Mouse (Mus musculus) liver, embryonic 16.5 days (tissue): Measurements from ENCODE around the gene H3f3b. TPM values are rescaled to one million over a fixed set of nuclear protein-coding genes. Genes with fewer than 3 reads are reported as not detected.

ENCODE experiments used
- ATAC-seq: fragments of 200-750 bp; cut with Nextera tagmentation; 2 replicates; pipeline ENCODE4 v1.8.0; 2017; ENCODE audit warnings: low read depth, mild to moderate bottlenecking, moderate number of reproducible peaks, moderate library complexity
- H3K27ac ChIP-seq: fragments of 300-500 bp; sonication (generic); 2 replicates; pipeline ENCODE4 v1.5.1; 2014; ENCODE audit warnings: mild to moderate bottlenecking, low read length
- H3K27me3 ChIP-seq: fragments of 300-500 bp; sonication (generic); 2 replicates; pipeline ENCODE4 v1.6.1; 2014; ENCODE audit warnings: low read depth, low read length, mixed read lengths; ENCODE audit not compliant: control insufficient read depth, insufficient read depth
- H3K36me3 ChIP-seq: fragments of 300-500 bp; sonication (generic); 2 replicates; pipeline ENCODE4 v1.6.1; 2014; ENCODE audit warnings: mild to moderate bottlenecking; ENCODE audit not compliant: control insufficient read depth, insufficient read depth
- H3K4me1 ChIP-seq: fragments of 300-500 bp; sonication (generic); 2 replicates; pipeline ENCODE4 v1.6.1; 2014; ENCODE audit warnings: low read depth, low read length, mixed read lengths; ENCODE audit not compliant: control insufficient read depth
- H3K4me2 ChIP-seq: fragments of 300-500 bp; sonication (generic); 2 replicates; pipeline ENCODE4 v1.6.1; 2014; ENCODE audit warnings: low read depth, low read length, mixed read lengths
- H3K4me3 ChIP-seq: fragments of 300-500 bp; sonication (generic); 2 replicates; pipeline ENCODE4 v1.5.1; 2014; ENCODE audit warnings: low read depth, mild to moderate bottlenecking, low read length
- H3K9ac ChIP-seq: fragments of 300-500 bp; sonication (generic); 2 replicates; pipeline ENCODE4 v1.6.1; 2014; ENCODE audit warnings: low read depth, low read length
- H3K9me3 ChIP-seq: fragments of 300-500 bp; sonication (generic); replicated peaks from 2 replicates; pipeline ENCODE4 v1.6.1; 2016; ENCODE audit warnings: low read length; ENCODE audit not compliant: control insufficient read depth
- WGBS: fragments of 180-500 bp; shearing (Covaris S2); extraction: QIAGEN DNeasy Blood & Tissue Kit; methylation state at CpG from one replicate; pipeline ENCODE4 v1.1.7; 2014; ENCODE audit not compliant: insufficient replicate concordance; 5-methylcytosine and 5-hydroxymethylcytosine counted together
- polyA plus RNA-seq: library from polyadenylated mRNA; unstranded; fragments of >200 nt; fragmentation: Nextera tagmentation; extraction: Ambion mirVana; gene quantifications from 2 replicates; pipeline ENCODE4 v1.2.1, GENCODE M21; 2015

The H3f3b gene
- polyA plus RNA-seq, 1 experiment from 2014 or later, result 527 TPM

DNA sequence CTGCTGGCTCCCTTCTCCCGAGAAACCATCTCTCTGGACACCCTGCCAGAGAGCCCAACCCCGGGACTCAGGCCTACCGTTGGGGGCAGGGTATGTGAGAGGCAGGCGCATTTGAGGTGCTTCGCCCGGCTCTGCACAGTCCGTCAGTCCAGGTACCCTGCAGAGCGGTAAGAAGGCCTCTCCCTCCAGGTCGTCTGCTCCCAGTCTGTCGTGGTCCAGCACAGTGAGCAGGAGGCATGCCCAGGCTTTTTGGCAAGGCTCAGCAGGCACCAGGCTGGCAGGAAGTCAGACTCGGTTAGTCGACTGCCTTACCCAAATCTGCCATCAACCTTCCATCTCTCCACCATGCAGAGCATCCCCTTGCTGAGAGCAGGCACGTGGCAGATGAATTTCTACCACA is 35.8 kb upstream of the H3f3b start:
- Histone ChIP-seq H3K9me3 (no peaks in the 10 kb centered on the region), H3K27me3 (no peaks in the 10 kb centered on the region), H3K4me3 (no peak overlapping the region), H3K27ac (no peak overlapping the region), H3K36me3 (peaks cover 9% of the 10 kb centered on the region), H3K4me2 (no peak overlapping the region), H3K9ac (no peak overlapping the region), H3K4me1 (no peaks in the 10 kb centered on the region)
- ATAC-seq, result no peak
- 71% methylated on average over 13 of the region's 13 CpGs for WGBS

DNA sequence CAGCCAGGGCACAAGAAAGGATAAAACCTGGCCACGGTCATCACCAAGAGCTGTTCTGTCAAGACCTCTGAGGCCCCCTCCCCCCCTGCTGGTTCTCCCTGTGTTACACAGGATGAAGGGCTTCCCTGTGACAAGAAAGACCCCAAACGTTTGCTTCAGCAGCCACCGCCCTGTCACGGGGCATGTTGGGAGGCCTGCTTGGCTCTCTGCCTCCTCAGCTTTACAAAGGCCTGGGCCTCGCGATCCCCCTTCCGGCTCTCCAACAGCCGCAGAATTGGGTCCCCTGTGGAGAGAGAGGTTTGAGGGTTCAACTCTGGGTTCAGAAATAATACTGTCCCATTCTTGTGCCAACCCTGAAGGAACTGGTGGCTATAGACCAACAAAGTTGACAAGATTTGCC is 34.8 kb upstream of the H3f3b start:
- Histone ChIP-seq H3K9me3 (no peaks in the 10 kb centered on the region), H3K4me3 (no peak overlapping the region), H3K27me3 (no peaks in the 10 kb centered on the region), H3K4me1 (peaks cover 8% of the 10 kb centered on the region), H3K4me2 (no peak overlapping the region), H3K9ac (no peak overlapping the region), H3K27ac (no peak overlapping the region), H3K36me3 (peaks cover 13% of the 10 kb centered on the region)
- 79% methylated on average over 8 of the region's 8 CpGs for WGBS
- ATAC-seq, result no peak

DNA sequence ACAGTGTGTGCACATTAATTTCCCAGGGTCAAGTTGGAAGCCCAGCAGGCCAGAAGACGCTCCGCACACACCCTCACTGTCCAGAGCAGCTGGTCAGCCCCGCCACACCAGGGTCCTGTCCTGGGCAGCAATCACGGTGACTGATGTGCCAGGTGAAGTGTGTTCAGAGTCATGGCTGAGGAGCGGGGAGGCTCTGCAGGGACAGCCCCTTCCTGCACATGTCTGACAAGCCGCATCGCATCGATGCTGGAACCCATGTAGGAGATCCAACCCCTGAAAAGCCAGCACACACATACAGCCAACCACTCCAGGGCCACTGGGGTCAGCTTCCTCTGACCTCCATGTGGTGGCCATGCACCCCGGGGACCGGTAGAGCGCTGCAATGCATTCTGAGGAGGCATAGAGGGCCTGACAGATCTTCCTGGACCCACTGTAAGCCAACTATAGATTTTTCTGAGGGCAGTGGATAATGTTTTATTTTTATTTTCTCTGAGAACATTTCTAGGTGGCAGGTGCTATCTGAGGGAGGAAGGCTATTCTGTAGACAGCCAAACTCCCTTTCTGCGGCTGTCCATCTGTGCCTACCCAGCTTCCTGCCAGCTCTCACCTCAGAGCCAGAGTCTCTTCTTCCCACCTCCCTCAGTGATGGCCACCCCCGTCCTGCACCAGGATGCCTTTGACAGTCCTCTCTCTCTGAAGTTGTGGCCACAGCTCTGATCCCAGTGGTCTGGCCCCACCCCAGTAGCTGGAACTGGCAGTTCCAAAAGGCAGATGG is 34.1 kb upstream of the H3f3b start:
- Histone ChIP-seq H3K4me3 (no peak overlapping the region), H3K4me1 (peaks cover 15% of the 10 kb centered on the region), H3K27ac (no peak overlapping the region), H3K36me3 (peaks cover 13% of the 10 kb centered on the region), H3K9ac (no peak overlapping the region), H3K4me2 (no peak overlapping the region), H3K9me3 (no peaks in the 10 kb centered on the region), H3K27me3 (no peaks in the 10 kb centered on the region)
- WGBS, result 83% methylated on average over 13 of the region's 13 CpGs
- ATAC-seq, result no peak

DNA sequence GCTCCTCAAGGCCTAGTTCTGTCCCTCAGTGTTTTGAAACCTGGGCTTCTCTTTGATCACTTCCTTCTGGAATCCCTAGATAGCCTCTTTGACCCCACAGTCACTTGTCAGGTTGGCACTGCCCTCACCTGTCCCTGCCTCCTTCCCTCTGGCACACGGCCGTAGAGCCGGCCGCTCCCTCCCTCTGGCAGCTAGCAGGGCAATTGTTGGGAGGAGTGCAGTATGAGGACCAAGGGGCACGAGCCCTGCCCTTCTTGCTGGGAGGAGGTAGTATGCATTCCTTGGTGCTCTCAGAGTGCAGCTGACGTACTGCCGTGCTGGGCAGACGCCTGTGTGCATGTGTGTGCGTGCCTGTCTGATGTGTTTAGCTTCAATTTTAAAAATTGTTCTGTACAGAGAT is 32.8 kb upstream of the H3f3b start:
- ATAC-seq, result no peak
- Histone ChIP-seq H3K36me3 (peaks cover 22% of the 10 kb centered on the region), H3K27me3 (no peaks in the 10 kb centered on the region), H3K4me1 (peaks cover 27% of the 10 kb centered on the region), H3K4me2 (no peak overlapping the region), H3K4me3 (no peak overlapping the region), H3K27ac (no peak overlapping the region), H3K9me3 (no peaks in the 10 kb centered on the region), H3K9ac (no peak overlapping the region)
- WGBS, result 82% methylated on average over 9 of the region's 9 CpGs

DNA sequence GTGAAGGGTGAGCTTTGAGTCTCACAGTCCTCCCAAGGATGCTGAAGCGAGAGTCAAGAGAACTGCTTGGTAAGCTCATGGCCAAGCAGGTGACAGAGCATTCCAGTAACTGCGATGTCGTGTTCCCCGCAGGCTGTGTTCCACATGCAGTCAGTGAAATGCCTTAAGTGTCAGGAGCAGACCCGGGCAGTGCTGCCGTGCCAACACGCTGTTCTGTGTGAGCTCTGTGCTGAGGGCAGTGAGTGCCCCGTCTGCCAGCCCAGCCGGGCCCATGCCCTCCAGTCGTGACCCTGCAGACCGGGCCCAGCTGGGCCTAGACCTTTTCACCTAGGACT is 31.9 kb upstream of the H3f3b start:
- no peaks in the 10 kb centered on the region for H3K27me3 ChIP-seq
- no peak overlapping the region for H3K4me3 ChIP-seq
- H3K27ac ChIP-seq, result no peak overlapping the region
- H3K36me3 ChIP-seq, result peaks cover 24% of the 10 kb centered on the region
- WGBS, result 90% methylated on average over 11 of the region's 11 CpGs
- no peak overlapping the region for H3K4me2 ChIP-seq
- no peak overlapping the region for H3K9ac ChIP-seq
- no peaks in the 10 kb centered on the region for H3K9me3 ChIP-seq
- no peak for ATAC-seq
- peaks cover 29% of the 10 kb centered on the region for H3K4me1 ChIP-seq

DNA sequence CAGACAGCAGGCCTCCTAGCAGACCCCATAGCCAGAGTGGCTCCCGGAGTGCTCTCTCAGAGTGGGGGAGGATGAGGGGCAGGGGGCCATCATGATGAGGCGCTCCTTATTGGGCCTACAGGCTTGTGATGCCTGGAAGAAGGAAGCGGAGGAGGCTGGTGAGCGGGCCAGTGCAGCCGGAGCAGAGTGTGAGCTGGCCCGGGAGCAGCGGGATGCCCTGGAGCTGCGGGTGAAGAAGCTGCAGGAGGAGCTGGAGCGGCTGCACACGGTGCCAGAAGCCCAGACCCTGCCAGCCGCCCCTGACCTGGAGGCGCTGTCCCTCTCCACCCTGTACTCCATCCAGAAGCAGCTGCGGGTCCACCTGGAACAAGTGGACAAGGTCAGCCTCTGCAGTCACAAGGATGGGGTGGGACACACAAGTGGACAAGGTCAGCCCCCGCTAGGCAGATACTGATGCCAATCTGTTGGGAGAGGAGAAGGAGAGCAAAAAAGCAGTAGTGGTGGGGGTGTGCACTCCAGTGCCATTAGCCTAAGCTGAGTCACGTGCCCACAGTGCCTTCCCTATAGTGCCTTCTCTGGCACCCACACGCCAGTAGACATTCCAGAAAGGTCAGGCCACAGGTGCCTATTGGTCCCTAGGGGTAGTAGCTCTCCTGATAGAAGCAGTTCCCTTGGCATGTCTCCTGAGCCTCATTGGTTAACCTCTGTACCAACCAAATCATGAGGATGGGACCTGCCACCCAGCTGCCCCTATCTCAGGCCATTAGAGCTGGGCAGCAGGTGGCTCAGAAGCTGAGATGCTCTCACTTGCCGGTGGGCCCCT is 31.3 kb upstream of the H3f3b start:
- Histone ChIP-seq H3K27ac (no peak overlapping the region), H3K4me1 (peaks cover 30% of the 10 kb centered on the region), H3K36me3 (peaks cover 29% of the 10 kb centered on the region), H3K9ac (no peak overlapping the region), H3K4me2 (no peak overlapping the region), H3K4me3 (no peak overlapping the region), H3K9me3 (no peaks in the 10 kb centered on the region), H3K27me3 (no peaks in the 10 kb centered on the region)
- no peak for ATAC-seq
- WGBS, result 94% methylated on average over 17 of the region's 17 CpGs

DNA sequence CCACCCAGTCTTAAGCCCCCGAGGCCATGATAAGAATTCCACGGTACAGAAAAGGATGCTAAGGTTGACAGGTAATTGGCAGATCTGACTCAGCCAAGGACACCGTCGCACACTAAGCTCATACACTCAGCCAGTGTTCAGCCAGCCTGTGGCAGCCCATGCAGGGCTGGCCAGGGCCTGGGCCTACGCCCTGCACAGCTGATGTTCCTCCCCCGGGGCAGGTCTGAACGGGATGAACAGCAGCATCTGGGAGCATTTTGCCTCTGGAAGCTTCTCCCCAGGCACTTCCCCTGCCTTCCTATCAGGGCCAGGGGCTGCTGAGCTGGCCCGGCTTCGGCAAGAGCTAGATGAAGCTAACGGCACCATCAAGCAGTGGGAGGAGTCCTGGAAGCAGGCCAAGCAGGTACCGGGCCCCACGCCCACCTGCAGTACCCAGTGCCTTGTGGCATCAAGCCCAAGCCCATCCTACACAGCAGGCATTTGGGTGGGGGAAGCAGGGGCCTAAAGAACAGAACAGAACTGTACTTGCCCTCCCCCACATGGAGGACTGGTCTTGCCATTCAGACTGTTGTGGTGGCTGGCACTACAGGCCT is 30.4 kb upstream of the H3f3b start:
- no peak overlapping the region for H3K4me3 ChIP-seq
- peak overlapping the region; percentile 43; the same call in 1 of the 2 replicates for H3K27ac ChIP-seq
- peaks cover 30% of the 10 kb centered on the region for H3K36me3 ChIP-seq
- no peak for ATAC-seq
- no peak overlapping the region for H3K9ac ChIP-seq
- 0 out of 2 replicates have a peak overlapping the region, but pooled peaks have one; percentile 15 for H3K4me2 ChIP-seq
- peaks cover 39% of the 10 kb centered on the region for H3K4me1 ChIP-seq
- WGBS, result 65% methylated on average over 12 of the region's 12 CpGs
- H3K27me3 ChIP-seq, result no peaks in the 10 kb centered on the region
- H3K9me3 ChIP-seq, result no peaks in the 10 kb centered on the region

DNA sequence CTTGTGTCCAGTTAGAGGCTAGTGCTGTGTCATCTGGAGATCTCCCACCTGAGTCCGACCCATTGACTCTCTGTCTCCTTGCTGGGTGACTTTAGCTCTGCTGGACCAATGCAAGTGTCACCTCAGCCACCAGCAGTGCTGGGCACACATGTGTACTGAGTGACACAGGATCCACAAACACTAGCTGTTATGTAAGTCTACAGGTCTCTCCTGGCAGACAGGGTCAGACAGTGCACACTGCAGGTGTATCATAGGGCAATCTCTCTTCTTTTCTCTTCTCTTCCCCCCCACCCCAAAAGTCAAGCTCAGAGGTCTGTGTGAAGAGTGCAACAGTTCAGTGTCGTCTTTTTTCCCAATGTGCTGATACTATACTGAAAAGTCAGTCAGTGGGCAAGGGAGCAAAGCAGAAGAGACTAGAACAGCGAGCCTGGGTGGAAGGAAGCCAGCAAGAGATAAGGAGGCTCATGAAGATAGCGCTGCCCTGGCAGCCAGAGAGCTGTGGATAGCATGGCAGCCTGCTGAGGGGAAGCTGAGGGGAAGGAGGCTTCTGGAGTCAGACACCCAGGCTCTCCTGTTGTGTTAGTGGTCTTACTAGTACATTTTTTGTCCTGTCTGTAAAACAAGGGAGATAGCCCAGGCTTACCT is 29.6 kb upstream of the H3f3b start:
- Histone ChIP-seq H3K36me3 (peaks cover 35% of the 10 kb centered on the region), H3K4me1 (peaks cover 41% of the 10 kb centered on the region), H3K9ac (no peak overlapping the region), H3K9me3 (no peaks in the 10 kb centered on the region), H3K4me3 (no peak overlapping the region), H3K4me2 (peak overlapping the region; percentile 15; the same call in 1 of the 2 replicates), H3K27ac (peak overlapping the region; percentile 43; the same call in 1 of the 2 replicates), H3K27me3 (no peaks in the 10 kb centered on the region)
- ATAC-seq, result peak; percentile 70
- WGBS, result 29% methylated on average over 4 of the region's 4 CpGs
